Mouse (Mus musculus): ENCODE results near the gene D230025D16Rik.
"Not testable (repeated sequence)": the region's sequence is repeated elsewhere in the genome, so short reads cannot be mapped to it uniquely, and the experiment has no call there.

The D230025D16Rik gene

DNA sequence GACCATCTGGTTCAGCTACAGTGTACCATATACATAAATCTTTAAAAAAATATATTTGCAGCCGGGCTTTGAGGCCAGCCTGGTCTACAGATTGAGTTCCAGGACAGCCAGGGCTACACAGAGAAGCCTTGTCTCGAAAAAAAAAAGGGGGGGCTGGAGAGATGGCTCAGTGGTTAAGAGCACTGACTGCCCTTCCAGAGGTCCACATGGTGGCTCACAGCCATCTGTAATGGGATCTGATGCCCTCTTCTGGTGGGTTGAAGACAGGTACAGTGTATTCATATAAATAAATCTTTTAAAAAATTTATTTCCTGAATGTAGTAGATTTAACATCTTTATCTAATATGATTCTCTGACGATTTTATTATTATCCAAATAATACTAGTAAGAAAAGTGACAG, 66.9 kb downstream of the D230025D16Rik start:
- not testable (repeated sequence) for DNase-seq (ENCODE audit: low read depth)

DNA sequence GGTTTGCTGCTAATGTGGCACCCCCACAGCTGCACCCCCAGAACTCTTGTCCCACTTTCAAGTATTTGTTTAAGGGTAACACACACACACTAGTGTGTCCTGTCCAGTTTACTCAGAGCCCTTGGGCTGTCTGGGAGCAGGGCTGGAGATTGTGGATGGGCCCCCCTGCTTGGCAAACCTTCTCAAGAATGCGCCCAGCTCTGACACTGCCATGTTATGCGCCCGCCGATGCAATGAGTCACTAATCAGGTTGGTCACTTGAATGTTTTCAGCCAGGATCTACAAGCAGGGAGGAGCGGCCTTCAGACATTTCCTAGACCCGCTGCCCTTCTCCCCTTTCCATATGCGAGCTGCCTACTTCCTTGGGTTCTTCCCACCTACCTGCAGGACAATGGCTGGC, 67.5 kb downstream of the D230025D16Rik start:
- no peak for DNase-seq (ENCODE audit: low read depth)

DNA sequence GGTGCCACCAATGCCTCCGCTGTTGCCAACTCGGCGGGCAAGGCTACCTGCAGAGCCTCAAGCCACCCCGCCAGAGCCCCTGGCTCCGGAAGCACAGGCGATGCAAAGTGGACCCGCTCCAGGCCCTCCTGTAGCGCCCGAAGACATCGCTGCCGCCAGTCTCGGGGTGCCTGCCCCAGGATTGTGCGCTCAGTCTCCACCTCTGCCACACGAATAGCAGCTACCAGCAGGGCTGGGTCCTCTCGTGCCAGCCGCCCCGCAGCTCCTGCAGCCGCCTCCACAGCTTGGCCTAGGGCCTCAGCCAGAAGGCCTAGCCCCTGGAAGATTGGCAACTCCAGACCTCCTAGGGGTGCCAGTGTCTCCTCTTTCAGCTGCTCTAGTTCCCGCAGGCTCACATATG, 68.5 kb downstream of the D230025D16Rik start:
- DNase-seq (ENCODE audit: low read depth): no peak

GRCm38 (mm10) chr8:105294776-105295175, 69.8 kb downstream of the D230025D16Rik start:
- DNase-seq (ENCODE audit: low read depth): no peak

GRCm38 (mm10) chr8:105295256-105295655, 70.3 kb downstream of the D230025D16Rik start:
- DNase-seq (ENCODE audit: low read depth): no peak

- no peak for DNase-seq (ENCODE audit: low read depth)
Observed at GRCm38 (mm10) chr8:105295895-105296573, 71.1 kb downstream of the D230025D16Rik start, which contains the start of gene Exoc3l. Exoc3l (minus strand) TSS chr8:105296101.

- DNase-seq (ENCODE audit: low read depth): peak; percentile 89
Observed at GRCm38 (mm10) chr8:105297511-105298192, 72.7 kb downstream of the D230025D16Rik start, which contains the start of gene E2f4. E2f4 (plus strand) TSS chr8:105297663.

DNA sequence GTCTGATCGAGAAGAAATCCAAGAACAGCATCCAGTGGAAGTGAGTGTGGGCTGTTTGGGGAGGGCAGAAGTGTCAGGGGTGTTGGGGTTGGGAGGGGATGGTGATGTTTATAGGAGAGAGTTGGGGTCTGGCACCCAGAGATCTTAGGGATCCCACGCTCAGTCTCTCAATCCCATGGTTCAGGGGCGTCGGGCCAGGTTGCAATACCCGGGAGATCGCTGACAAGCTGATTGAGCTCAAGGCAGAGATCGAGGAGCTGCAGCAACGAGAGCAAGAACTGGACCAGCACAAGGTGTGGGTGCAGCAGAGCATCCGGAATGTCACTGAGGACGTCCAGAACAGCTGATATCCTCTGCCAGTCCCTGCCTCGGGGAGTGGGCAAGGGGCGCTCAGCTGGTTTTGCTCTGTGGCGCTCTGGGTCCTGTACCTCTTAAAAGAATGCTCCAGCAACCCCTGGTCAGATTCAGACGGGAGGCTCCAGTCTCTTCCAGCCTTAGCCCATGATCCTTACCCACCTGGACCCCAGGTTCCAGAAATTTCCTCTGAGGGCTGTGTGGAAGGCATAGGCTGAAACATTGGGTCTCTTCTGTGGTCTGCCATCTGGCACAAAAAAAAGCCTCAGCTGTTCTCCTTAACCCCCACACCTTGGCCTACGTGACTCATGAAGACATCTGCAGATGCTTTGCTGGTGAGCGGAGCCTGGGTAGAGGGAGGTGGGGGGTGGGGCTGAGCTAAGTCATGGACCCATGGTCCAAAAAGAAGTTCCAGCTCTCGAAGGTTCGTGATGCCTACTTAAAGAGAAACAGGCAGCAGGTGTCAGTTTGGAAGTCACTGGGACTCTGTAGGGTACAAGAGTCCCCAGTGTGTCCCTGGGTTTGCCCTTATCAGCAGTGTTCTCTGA, 73.7 kb downstream of the D230025D16Rik start:
- DNase-seq (ENCODE audit: low read depth): no peak

- peak; percentile 78 for DNase-seq (ENCODE audit: low read depth)
Observed at GRCm38 (mm10) chr8:105299962-105300361, 75.0 kb downstream of the D230025D16Rik start.
